Mouse (Mus musculus) common myeloid progenitor, adult 5-6 weeks (primary cell): ENCODE results near the gene Mgat5. TPM values are rescaled to one million over a fixed set of nuclear protein-coding genes. Genes with fewer than 3 reads are reported as not detected.

Source experiments
- ATAC-seq: replicated peaks from 2 replicates; pipeline ENCODE4 v1.8.0; 2016; ENCODE audit warnings: low read depth, mild to moderate bottlenecking, moderate TSS enrichment, inconsistent platforms; ENCODE audit not compliant: poor library complexity, severe bottlenecking
- total RNA-seq: library from RNA; stranded (forward); fragments of 200-1000, 187-1606 nt; gene quantifications from 2 replicates; pipeline ENCODE4 v1.2.3, GENCODE M21; 2017

The Mgat5 gene
- total RNA-seq, 1 experiment from 2014 or later, result 66.2 TPM

GRCm38 (mm10) chr1:127322169-127322805, 117.5 kb downstream of the Mgat5 start:
- peak; percentile 40 for ATAC-seq

- ATAC-seq, result no peak
These were observed 120.9 kb downstream of the Mgat5 start for GRCm38 (mm10) chr1:127325601-127326198.

GRCm38 (mm10) chr1:127327773-127328172, 123.0 kb downstream of the Mgat5 start:
- no peak for ATAC-seq

- no peak for ATAC-seq
These were observed 123.6 kb downstream of the Mgat5 start for GRCm38 (mm10) chr1:127328354-127328875.

- ATAC-seq, result no peak
These were observed 125.0 kb downstream of the Mgat5 start for GRCm38 (mm10) chr1:127329810-127330209.

GRCm38 (mm10) chr1:127337740-127338139, 132.9 kb downstream of the Mgat5 start:
- no peak for ATAC-seq

DNA sequence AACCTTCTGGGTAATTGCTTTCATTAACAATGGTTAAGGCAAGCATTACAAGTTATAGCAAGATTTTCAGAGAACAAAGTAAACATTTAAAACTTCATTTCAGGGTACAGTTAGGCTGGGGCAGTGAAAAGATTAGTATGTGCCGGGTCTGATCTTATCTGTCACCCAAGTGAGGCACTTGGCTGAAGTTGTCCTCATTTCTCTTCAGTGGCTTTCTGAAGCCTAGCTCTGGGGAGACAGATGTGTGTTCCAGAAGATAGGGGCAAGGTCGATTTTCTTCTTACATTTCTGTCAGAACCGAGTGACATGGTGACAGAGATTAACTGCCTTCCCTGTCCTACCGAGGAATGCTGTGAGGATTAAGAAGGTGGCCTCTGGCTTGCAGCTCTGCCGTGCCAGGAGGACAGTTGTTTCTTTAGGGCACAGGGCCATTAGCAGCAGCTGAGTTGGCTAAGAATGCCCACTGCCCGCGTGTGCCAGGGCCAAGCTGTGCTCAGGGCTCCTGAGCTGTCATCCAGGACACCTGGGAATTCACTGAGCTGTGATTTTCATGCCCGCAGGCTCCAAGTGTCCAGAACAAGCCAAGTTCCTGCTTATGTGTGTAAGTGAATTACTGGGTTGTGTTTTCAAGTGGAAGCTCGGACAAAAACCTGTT, 134.1 kb downstream of the Mgat5 start:
- 0 out of 2 replicates have a peak, but pooled peaks have one; percentile 19 for ATAC-seq

DNA sequence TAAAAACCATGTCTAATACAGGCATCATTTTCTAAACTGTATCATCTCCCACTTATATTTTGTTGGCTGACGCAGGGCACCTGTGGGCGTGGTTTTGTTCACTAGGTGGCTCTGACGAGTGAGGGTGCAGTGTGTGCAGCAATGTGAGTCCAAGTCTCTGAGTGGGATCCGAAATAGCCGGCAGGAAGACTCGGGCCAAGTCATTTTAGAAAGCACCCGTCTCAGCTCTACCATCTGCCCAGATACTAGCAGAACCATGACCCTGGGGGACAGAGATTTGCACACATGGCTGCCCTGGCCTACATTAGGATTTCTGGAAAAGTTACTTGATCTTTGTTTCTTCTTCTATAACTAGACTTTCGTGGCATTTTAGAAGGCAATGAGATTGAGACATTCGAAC, 135.5 kb downstream of the Mgat5 start:
- no peak for ATAC-seq

- ATAC-seq, result 0 out of 2 replicates have a peak, but pooled peaks have one; percentile 10
These were observed 140.1 kb downstream of the Mgat5 start for GRCm38 (mm10) chr1:127344913-127345312.

DNA sequence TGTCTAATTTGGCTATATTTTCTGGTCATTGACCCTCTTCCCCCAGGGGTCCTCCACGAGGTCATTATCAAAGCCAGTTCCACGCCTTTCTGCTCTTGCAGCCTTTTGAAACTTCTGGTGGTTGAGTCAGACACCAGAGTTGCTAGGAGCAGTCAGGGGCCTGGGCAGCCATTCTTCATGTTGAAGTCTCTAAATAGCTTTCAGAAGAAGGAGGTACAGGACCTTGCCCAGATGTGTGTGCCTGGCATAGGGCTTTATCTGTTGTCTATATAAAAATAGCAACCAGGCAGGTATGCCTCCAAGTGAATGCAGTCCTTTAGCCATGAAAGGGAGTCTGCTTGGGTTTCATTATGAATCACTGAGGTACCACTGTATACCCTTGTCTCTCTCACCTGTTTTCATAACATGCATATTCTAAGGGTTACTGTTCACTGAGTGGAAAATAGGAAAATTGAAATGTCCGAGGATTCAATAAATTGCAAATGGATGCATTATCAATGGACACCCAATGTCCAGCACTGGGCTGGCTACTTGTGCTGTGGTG, 141.9 kb downstream of the Mgat5 start:
- ATAC-seq, result no peak

- ATAC-seq, result peak; percentile 63
These were observed 143.2 kb downstream of the Mgat5 start for GRCm38 (mm10) chr1:127347878-127348620.

- ATAC-seq, result peak; percentile 13
These were observed 144.0 kb downstream of the Mgat5 start for GRCm38 (mm10) chr1:127348642-127349341.

DNA sequence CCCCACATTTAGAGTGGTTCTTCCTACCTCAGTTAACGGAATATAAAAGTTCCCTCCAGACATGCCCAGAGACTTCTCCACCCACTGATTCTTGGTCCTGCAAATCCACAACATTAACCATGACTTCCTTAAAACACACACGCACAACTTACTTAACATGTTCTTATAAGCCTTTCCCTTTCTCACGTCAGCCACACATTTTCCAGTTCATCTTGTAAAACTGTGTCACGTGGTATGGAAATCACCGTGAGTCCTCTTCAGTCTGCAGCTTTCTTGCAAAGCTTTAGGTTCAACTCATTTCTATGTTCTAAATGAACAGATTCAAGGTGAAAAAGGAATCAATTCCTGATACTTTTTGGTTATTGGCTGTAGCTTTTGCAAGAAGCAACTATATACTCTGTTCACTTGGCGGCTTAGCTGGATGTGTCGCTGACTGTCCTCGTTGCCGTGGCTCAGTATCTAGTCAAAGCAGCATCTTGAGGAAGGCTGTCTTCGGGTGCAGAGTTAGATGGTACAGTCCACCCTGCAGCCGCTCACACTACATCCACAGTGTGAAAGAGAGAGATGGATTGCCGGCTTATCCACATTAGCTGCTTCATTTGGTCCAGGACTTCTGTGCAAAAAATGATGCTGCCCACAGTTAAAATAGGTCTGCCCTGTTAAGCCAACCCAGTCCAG, 146.7 kb downstream of the Mgat5 start:
- no peak for ATAC-seq

DNA sequence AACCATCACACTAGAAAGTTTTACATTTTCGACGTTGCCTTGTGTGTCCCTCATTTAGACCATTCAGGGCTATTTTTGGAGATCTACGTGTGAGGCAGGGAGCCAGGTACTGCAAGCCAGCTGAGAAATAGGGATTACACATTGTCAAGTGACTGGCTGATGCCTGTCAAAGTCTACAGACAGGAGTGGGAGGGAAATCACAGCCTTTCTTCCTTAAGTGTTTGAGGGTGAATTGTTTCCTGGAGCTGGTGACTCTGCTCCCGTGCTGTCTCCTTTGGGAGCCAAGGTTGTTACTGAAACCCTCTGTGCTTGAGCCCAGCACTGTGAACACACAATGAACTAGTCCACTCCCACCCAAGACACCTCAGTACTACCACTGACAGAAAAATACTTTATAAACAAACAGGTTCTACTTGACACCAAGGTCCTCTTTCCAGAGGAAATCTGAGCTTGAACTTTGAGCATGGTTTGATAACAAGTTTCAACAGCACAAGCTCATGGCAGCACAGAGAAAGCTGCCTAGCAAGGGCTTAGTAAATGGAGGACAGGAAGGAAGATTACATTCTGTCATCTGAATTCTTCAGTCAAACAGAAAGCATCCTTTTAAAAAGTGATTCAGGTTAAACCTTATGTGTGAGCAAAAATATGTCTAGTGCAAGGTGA, 147.4 kb downstream of the Mgat5 start:
- no peak for ATAC-seq

- ATAC-seq, result no peak
These were observed 148.6 kb downstream of the Mgat5 start for GRCm38 (mm10) chr1:127353408-127353807.

DNA sequence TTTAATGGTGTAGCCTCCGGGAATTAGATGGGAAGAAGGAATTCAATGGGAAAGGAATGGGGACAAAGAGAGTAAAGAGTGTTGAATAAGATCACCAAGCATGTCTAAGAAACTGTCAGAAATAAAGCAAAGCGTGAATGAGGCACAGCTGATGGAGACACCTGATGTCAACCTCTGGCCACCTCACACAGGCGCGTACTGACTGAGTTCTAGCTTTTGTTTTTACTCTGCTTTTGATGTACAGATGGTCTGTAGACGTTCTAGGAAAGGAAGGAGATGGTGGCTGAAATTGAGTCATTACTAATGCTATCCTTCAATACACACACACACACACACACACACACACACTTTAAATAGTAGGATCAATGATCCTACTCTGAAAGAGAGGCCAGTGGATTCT, 149.3 kb downstream of the Mgat5 start:
- no peak for ATAC-seq

DNA sequence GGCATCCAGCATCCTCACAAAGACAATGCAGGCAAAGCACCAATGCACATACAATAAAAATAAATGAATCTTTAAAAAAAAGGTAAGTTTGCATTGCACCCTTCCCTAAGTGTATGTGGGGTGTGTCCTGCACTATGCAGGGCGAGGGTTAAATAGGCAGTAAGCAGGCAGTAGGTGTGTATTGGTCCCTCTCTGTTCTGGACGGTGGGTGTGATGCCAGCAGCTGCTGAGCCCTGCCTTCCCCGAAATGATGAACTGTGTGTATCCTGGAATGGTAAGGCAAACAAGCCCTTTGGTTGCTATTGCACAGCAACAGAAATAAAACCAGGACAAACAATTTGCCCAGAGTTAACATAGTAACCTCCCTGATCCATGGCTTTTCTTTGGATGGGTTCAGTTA, 150.2 kb downstream of the Mgat5 start:
- no peak for ATAC-seq

DNA sequence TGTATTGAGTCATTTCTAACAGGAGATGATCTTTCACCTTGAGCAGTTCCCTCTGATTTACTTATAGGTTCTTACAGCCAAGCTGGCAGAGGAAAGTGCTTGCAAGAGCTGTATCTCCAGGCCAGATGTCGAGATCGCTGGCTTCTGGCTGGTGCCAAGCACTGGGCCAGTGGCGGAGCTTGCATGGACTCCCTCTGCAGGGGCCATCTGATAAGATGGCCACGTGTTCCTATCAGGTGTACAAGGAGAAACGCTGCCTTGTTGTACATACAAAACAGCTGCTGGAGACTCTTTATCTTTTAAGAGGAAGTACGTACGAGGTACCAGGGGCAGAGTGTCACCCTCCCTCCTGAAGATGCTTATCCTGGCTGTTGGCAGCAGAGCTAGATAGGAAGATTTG, 158.8 kb downstream of the Mgat5 start:
- ATAC-seq, result peak; percentile 65

GRCm38 (mm10) chr1:127365706-127366105, 160.9 kb downstream of the Mgat5 start:
- ATAC-seq, result no peak
